Mouse (Mus musculus) heart, postnatal 10 days (tissue): ENCODE data around the gene Mctp2. TPM values are rescaled to one million over a fixed set of nuclear protein-coding genes. Genes with fewer than 3 reads are reported as not detected.

Source experiments
- DNase-seq, 2 experiments: peaks; one replicate each; pipeline ENCODE4 v3.0.0; 2021
- intact Hi-C: fragments of 180-260 bp; cut with DNase I; formaldehyde crosslinking; loops from one replicate; pipeline ENCODE4 v1.15.1; 2025
- total RNA-seq, 2 experiments: library from RNA; stranded (reverse); gene quantifications; 2 replicates each; pipeline ENCODE4 v1.2.3; 2021

The Mctp2 gene
- total RNA-seq: under 1 TPM; 0.26 to 0.42 TPM

- intact Hi-C loops: no loop called here
- peak; percentile 36 to 39 for DNase-seq
Measured at GRCm38 (mm10) chr7:72306382-72306841, at the start of gene Mctp2. TSS of gene Mctp2 (minus strand) at chr7:72306608.

GRCm38 (mm10) chr7:72345901-72346300 lies 39.5 kb upstream of the Mctp2 start:
- DNase-seq: no peak
- intact Hi-C loops: no loop called here

DNA sequence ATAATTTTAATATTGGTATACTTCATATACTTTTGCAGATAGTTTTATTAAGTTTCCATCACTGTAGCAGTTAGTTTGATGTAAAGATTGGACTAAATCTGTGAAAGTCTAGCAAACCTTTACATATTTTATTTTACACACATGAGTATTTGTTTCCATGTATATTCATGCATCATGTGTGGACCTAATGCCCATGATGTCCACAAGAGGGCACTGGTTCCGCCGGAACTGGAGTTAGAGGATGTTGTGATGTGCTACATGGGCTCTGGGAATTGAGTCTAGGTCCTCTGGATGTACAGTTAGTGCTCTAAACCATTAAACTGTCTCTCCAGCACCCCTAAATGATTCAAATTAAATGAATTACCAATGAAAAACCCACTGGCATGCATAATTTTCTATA lies 37.3 kb upstream of the Mctp2 start:
- intact Hi-C loops: no loop called here
- DNase-seq: no peak

- intact Hi-C loops: no loop called here
- DNase-seq: no peak
Measured at GRCm38 (mm10) chr7:72342822-72343221, 36.4 kb upstream of the Mctp2 start.

GRCm38 (mm10) chr7:72325961-72326360 lies 19.6 kb upstream of the Mctp2 start:
- intact Hi-C loops: no loop called here
- no peak for DNase-seq

- intact Hi-C loops: no loop called here
- no peak for DNase-seq
Measured at GRCm38 (mm10) chr7:72320906-72321305, 14.5 kb upstream of the Mctp2 start.

- intact Hi-C loops: no loop called here
- no peak for DNase-seq
Measured at GRCm38 (mm10) chr7:72320441-72320840, 14.0 kb upstream of the Mctp2 start.

DNA sequence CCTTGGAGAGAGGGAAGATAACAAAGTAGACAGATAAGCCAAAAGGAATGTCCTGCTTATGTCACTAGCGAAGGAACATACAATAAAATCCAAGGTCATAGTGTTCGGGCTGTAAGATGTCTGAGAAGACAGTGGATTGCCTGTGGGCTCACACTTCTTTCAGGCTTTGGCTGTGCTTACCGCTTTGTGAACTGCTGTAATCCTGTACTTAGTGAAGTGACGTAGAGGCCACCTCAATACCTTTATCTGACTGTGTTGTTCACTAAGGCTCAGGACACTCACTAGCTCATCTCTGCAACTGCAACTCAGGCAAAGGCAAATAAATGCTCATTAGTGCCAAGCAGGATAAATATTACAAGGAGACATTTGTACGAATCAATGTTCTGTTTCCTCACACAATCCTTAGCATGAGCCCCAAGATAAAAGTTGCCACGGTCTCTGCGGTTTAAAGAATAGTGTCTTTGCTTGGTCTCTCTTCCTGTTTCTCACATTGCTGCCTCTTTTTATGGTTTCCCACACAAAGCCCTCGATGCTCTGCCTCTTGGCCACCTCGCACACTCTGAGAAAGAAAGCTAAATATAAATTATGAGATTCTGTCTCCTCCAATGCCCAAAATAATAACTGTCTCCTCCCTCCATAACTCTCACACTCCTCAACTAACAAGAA lies 8.1 kb upstream of the Mctp2 start:
- intact Hi-C loops: no loop called here
- no peak for DNase-seq

- intact Hi-C loops: no loop called here
- no peak for DNase-seq
Measured at GRCm38 (mm10) chr7:72313908-72314307, 7.5 kb upstream of the Mctp2 start.

DNA sequence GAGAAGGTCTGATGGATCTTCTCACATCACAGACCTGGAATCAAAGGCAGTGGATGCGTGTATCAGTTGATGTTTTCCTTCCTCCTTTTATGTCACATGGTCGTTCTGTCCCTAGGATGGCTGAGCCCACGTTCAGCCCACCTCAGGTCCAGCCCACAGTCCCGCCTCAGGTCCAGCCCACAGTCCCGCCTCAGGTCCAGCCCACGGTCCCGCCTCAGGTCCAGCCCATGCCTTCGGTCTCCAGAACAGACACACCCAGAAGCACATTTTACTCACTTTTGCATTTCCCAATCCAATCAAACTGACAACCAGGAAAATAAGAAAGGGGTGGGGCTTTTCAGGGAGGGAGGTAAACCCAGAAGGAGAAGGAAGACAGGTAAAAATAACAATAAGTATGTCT lies 5.2 kb upstream of the Mctp2 start:
- no peak for DNase-seq
- intact Hi-C loops: no loop called here

GRCm38 (mm10) chr7:72308078-72308477 lies 1.7 kb upstream of the Mctp2 start:
- intact Hi-C loops: no loop called here
- DNase-seq: no peak

- intact Hi-C loops: no loop called here
- no peak for DNase-seq
Measured at GRCm38 (mm10) chr7:72306847-72307246, 439 bp upstream of the Mctp2 start.

GRCm38 (mm10) chr7:72305971-72306370 lies 437 bp downstream of the Mctp2 start:
- peak in 1 of 2 experiments; percentile 18 for DNase-seq
- intact Hi-C loops: no loop called here

DNA sequence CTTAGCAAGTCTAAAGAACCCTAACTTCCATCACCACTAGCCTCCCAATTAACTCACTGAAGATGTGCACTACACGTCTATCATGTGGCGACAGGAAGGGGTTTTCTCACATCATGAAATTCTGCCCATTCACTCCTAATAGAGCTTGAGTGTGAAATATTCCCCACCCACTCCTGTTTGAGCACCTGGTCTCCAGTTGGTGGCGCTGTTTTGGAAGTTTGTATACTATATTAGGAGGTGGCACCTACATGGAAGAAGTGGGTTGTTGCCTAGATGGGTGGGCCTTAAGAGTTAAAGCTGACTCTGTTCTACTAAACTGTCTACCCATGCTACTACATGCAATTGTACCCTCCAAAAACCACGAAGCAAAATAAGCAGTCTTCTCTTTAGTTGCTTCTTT lies 4.7 kb downstream of the Mctp2 start:
- intact Hi-C loops: no loop called here
- DNase-seq: no peak

GRCm38 (mm10) chr7:72299726-72300125 lies 6.7 kb downstream of the Mctp2 start:
- DNase-seq: no peak
- intact Hi-C loops: no loop called here

DNA sequence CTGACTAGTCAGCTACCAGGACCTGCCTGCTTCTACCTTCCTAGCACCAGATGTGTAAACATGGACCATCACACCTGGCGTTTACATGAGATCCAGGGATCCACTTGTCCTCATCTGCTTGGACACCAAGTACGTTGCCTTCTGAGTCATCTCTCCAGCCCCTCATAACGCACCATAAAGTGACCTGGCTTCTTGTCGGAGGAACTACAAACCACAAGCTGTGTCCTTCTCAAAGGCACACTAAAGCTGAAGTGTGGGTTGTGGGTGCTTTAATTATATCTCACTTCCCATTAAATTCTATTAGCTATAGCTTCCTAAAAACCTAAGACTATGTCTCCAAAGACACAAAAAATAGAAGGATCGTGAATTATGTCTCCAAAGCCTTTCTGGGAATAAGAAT lies 9.4 kb downstream of the Mctp2 start:
- intact Hi-C loops: no loop called here
- DNase-seq: no peak

DNA sequence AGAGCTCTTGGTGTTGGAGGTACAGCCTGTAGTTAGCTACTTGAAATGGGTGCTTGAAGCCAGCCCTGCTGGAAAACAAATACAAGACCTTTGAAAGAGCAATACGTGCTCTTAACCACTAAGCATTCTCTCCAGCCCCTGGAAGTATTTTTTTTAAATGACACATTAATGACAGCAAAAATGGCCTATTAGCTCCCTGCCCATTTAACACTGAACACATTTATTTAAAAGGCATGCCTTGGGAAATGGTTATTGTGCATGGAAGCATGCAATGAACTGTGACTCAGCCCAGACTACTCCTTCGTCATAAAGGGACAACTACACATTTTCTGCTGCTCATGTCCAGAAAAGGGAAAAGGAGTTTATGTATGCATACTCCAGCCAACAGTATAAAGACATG lies 10.2 kb downstream of the Mctp2 start:
- DNase-seq: no peak
- intact Hi-C loops: no loop called here

GRCm38 (mm10) chr7:72294886-72295285 lies 11.5 kb downstream of the Mctp2 start:
- intact Hi-C loops: no loop called here

GRCm38 (mm10) chr7:72293784-72294538 lies 12.4 kb downstream of the Mctp2 start:
- DNase-seq: no peak
- intact Hi-C loops: no loop called here

More at GRCm38 (mm10) chr7:72294886-72295285, 11.5 kb downstream of the Mctp2 start:
- DNase-seq: peak in 1 of 2 experiments; percentile 10

GRCm38 (mm10) chr7:72292232-72292913 lies 14.0 kb downstream of the Mctp2 start:
- intact Hi-C loops: no loop called here
- no peak for DNase-seq

DNA sequence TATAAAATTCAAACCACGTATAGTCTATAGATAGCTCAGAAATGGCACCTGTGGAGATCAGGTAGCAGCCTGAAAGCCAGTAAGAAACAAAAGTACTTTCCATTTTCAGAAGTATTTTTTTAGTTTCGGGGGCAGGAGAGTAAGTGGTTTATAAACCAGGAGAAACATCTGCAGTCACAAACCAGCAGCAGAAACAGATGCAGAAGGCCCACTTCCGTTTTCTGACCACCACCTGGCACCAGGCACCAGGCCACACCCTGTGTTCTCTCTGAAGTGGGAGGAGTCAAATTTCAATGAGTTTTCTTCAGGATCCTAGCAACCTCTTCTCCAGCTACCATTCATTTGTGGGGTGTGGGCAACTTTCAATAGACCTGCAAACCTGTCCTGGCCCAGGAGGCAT lies 25.7 kb downstream of the Mctp2 start:
- intact Hi-C loops: no loop called here
- DNase-seq: no peak

- no peak for DNase-seq
- intact Hi-C loops: no loop called here
Measured at GRCm38 (mm10) chr7:72278412-72278811, 28.0 kb downstream of the Mctp2 start.
